8 mouse cellular contexts compared by ENCODE assay signal in the genomic region with DNA sequence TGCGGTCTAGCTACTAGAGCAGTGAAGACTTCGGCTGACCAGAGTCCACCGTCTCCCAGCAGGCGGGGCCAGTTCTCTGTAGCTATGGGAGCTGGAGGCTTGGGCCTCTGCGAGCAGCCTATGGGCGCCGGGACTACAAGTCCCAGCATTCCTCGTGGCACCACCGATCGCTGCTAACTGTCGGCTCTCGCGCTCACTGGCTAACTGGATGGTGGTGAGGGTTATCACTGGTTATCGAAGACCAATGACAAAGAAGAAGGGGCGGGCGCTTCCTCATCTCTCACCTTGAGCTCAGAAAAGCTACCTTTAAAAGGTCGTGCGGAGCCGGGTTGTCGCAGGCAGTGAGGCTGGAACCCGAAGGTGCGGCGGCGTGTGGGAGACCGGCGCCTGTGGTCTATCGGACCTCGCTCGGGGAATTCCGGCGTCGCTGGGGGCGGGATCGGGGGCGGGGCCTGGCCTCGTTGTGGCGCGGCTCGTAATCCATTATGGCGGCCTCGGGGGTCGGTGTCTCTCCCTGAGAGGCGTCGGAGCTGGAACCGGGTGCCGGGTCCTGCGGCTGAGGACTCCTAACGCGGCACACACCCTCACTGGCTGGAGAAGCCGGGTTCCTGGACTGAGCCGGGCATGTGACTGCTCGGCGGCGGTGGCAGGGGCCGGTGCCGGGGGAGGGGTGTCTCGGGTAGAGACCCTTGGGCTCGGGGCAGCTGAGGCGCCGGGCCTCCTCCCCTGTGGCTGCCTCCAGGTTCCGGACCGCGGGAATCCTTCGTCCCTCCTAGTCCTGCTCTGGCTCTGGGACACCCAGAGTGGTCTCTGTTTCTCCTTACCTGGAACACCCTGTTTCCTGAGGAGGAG. TPM values are rescaled to one million over a fixed set of nuclear protein-coding genes. Genes with fewer than 3 reads are reported as not detected.
DNase-seq lines count a peak whose midpoint lies in the region; ATAC-seq lines count a peak whose summit lies in the region.

A gene (plus strand): TSS at position 303 of the 852 bp plus-strand sequence.

- H3K27me3 ChIP-seq in forebrain, embryonic 14.5 days (replicated peaks; ENCODE audit: control insufficient read depth, insufficient read depth, low read length) = no peaks in the 10 kb centered on the region
- no peaks in the 10 kb centered on the region for H3K27me3 ChIP-seq in neural tube, embryonic 15.5 days (replicated peaks)

- peak within 1 kb of the TSS; percentile 94 for H3K9ac ChIP-seq in forebrain, embryonic 14.5 days (ENCODE audit: low read length)
- peak within 1 kb of the TSS; percentile 96 for H3K9ac ChIP-seq in neural tube, embryonic 15.5 days (replicated peaks)

- no peaks in the 10 kb centered on the region for H3K9me3 ChIP-seq in forebrain, embryonic 14.5 days (replicated peaks; ENCODE audit: control insufficient read depth, low read length)
- no peaks in the 10 kb centered on the region for H3K9me3 ChIP-seq in neural tube, embryonic 15.5 days (replicated peaks)

- ATAC-seq in forebrain, embryonic 14.5 days = peak; percentile 100
- peak; percentile 100 for ATAC-seq in neural tube, embryonic 15.5 days (ENCODE audit: low FRiP score)

- H3K36me3 ChIP-seq in forebrain, embryonic 14.5 days (ENCODE audit: control insufficient read depth, insufficient read depth, low read length) = no peaks in the 10 kb centered on the region
- no peaks in the 10 kb centered on the region for H3K36me3 ChIP-seq in neural tube, embryonic 15.5 days

- peak within 1 kb of the TSS; percentile 94 for H3K4me2 ChIP-seq in forebrain, embryonic 14.5 days (ENCODE audit: low read length)
- peak within 1 kb of the TSS; percentile 83 for H3K4me2 ChIP-seq in neural tube, embryonic 15.5 days

- H3K27ac ChIP-seq in forebrain, embryonic 14.5 days (ENCODE audit: low read depth, low read length) = peak within 1 kb of the TSS; percentile 93
- peak within 1 kb of the TSS; percentile 97 for H3K27ac ChIP-seq in neural tube, embryonic 15.5 days (replicated peaks)

- peak; percentile 99 for DNase-seq in ES-CJ7 (ENCODE audit: low read depth, low spot score)
- DNase-seq in cerebellum, adult 11 months = peak; percentile 92
- DNase-seq in forebrain, embryonic 14.5 days (ENCODE audit: low spot score) = peak; percentile 99
- peak; percentile 92 to 94 for DNase-seq in heart, postnatal 14 days
- DNase-seq in layer of hippocampus, adult 11-12 months (ENCODE audit: low spot score) = peak; percentile 97
- DNase-seq in lung, adult 18-20 months = peak; percentile 98
- peak; percentile 97 for DNase-seq in testis, postnatal 14 days (ENCODE audit: low spot score)

- intact Hi-C loops in heart, postnatal 14 days (cut with DNase I) = loop anchor here (2.0 to 10.0 kb wide), 2 partner anchors 73 to 447 kb away; no protein-coding TSS in a partner anchor

- WGBS in forebrain, embryonic 14.5 days = under 1% methylated on average over 64 of the region's 64 CpGs
- WGBS in neural tube, embryonic 15.5 days = under 1% methylated on average over 64 of the region's 64 CpGs

- peaks cover 20% of the 10 kb centered on the region for H3K4me1 ChIP-seq in forebrain, embryonic 14.5 days (ENCODE audit: control insufficient read depth, insufficient read depth, low read length)
- peaks cover 45% of the 10 kb centered on the region for H3K4me1 ChIP-seq in neural tube, embryonic 15.5 days

- H3K4me3 ChIP-seq in forebrain, embryonic 14.5 days (ENCODE audit: low read depth, low read length) = peak within 1 kb of the TSS; percentile 85
- H3K4me3 ChIP-seq in neural tube, embryonic 15.5 days (replicated peaks) = peak within 1 kb of the TSS; percentile 92

RNA-seq across cellular contexts. Expression of the gene that starts here (rescaled TPM):
- polyA plus RNA-seq in forebrain, embryonic 14.5 days (2014; fragmentation: Nextera tagmentation; extraction: Ambion mirVana) = 19.6 and 22.9 TPM in 2 replicates
- total RNA-seq in heart, postnatal 14 days (2021) = 10 to 100 TPM; 43.1 to 45.7 TPM
- 13.3 and 18.0 TPM in 2 replicates for polyA plus RNA-seq in neural tube, embryonic 15.5 days (2015; fragmentation: Nextera tagmentation; extraction: Ambion mirVana)

Comparison
In these comparisons a context has a peak if more than half of its experiments do, and no peak if none do; other contexts are left out.
1. Peak in every context shown above with its lines: DNase-seq, ATAC-seq, H3K4me3 ChIP-seq and H3K27ac ChIP-seq.